Mouse (Mus musculus) liver, adult 2 months (tissue): ENCODE data around the gene Sema6d. TPM values are rescaled to one million over a fixed set of nuclear protein-coding genes. Genes with fewer than 3 reads are reported as not detected.

Experiments used
- DNase-seq: peaks from one replicate; pipeline ENCODE4 v3.0.0-alpha.2; 2011; ENCODE audit warnings: low read depth, low spot score; ENCODE audit errors: extremely low read depth
- H3K27ac ChIP-seq: fragments of 200-500 bp; replicated peaks from 2 replicates; pipeline ENCODE4 v1.5.1; 2012; ENCODE audit warnings: low read depth, mild to moderate bottlenecking, control low read depth, inconsistent platforms, low read length; ENCODE audit not compliant: insufficient read depth
- H3K27me3 ChIP-seq: fragments of 200-500 bp; 2 replicates; pipeline ENCODE4 v1.6.1; 2012; ENCODE audit warnings: mild to moderate bottlenecking, moderate library complexity, low read length, inconsistent platforms; ENCODE audit not compliant: control insufficient read depth, insufficient read depth
- H3K36me3 ChIP-seq: fragments of 200-500 bp; 2 replicates; pipeline ENCODE4 v1.6.1; 2012; ENCODE audit warnings: low read length, inconsistent platforms; ENCODE audit not compliant: control insufficient read depth, insufficient read depth
- H3K4me1 ChIP-seq: fragments of 200-500 bp; 2 replicates; pipeline ENCODE4 v1.6.1; 2011; ENCODE audit warnings: low read length; ENCODE audit not compliant: control insufficient read depth, insufficient read depth
- H3K4me3 ChIP-seq: fragments of 200-500 bp; 2 replicates; pipeline ENCODE4 v1.5.1; 2011; ENCODE audit warnings: low read depth, mild to moderate bottlenecking, control low read depth, low read length, moderate library complexity; ENCODE audit not compliant: insufficient read depth
- H3K79me2 ChIP-seq: fragments of 200-500 bp; 2 replicates; pipeline ENCODE4 v1.6.1; 2012; ENCODE audit warnings: inconsistent platforms, mild to moderate bottlenecking, low read length, moderate library complexity; ENCODE audit not compliant: control insufficient read depth, insufficient read depth
- H3K9ac ChIP-seq: fragments of 200-500 bp; 2 replicates; pipeline ENCODE4 v1.6.1; 2012; ENCODE audit warnings: low read depth, mild to moderate bottlenecking, control low read depth, inconsistent platforms, low read length
- CTCF ChIP-seq: fragments of 200-500 bp; IDR thresholded peaks from 2 replicates; pipeline ENCODE4 v1.5.1; 2011; ENCODE audit warnings: low read depth, low read length, control low read depth
- POLR2A ChIP-seq: fragments of 200-500 bp; IDR thresholded peaks from 2 replicates; pipeline ENCODE4 v1.6.1; 2011; ENCODE audit warnings: low read length, control low read depth; ENCODE audit not compliant: insufficient read depth; ENCODE audit errors: extremely low read depth
- WGBS: fragments of 180-500 bp; shearing (Covaris S2); methylation state at CpG from one replicate; pipeline ENCODE4 v1.1.7; 2018; 5-methylcytosine and 5-hydroxymethylcytosine counted together
- polyA plus RNA-seq: library from polyadenylated mRNA; depleted of rRNA; stranded (reverse); fragments of >200 nt; gene quantifications from 2 replicates; pipeline ENCODE4 v1.2.3, GENCODE M21; 2012
- total RNA-seq: library from RNA; depleted of rRNA; stranded (reverse); fragments of >200 nt; gene quantifications from 2 replicates; pipeline ENCODE4 v1.2.3, GENCODE M21; 2014

Sema6d gene
- total and polyA plus RNA-seq, 2 experiments: 3.9 to 8.5 TPM

GRCm38 (mm10) chr2:124145528-124145927 is 55.8 kb downstream of the Sema6d start:
- Histone ChIP-seq H3K79me2 (no peaks in the 10 kb centered on the region), H3K27me3 (no peaks in the 10 kb centered on the region), H3K27ac (no peak overlapping the region), H3K4me1 (no peaks in the 10 kb centered on the region), H3K9ac (no peak overlapping the region), H3K36me3 (no peaks in the 10 kb centered on the region), H3K4me3 (no peak overlapping the region)
- TF ChIP-seq CTCF (no peak), POLR2A (no peak)
- no peak for DNase-seq
- WGBS: 32% methylated on average over 1 of the region's 1 CpGs

- H3K27ac ChIP-seq: no peak overlapping the region
- no peak overlapping the region for H3K4me3 ChIP-seq
- H3K27me3 ChIP-seq: no peaks in the 10 kb centered on the region
- no peaks in the 10 kb centered on the region for H3K36me3 ChIP-seq
- no peak for DNase-seq
- WGBS: 73% methylated on average over 1 of the region's 1 CpGs
- no peaks in the 10 kb centered on the region for H3K4me1 ChIP-seq
- no peaks in the 10 kb centered on the region for H3K79me2 ChIP-seq
- no peak overlapping the region for H3K9ac ChIP-seq
- TF ChIP-seq CTCF (no peak), POLR2A (no peak)
Measured at GRCm38 (mm10) chr2:124158158-124158557, 68.4 kb downstream of the Sema6d start.

GRCm38 (mm10) chr2:124162001-124162599 is 72.3 kb downstream of the Sema6d start:
- TF ChIP-seq POLR2A (no peak), CTCF (no peak)
- no peaks in the 10 kb centered on the region for H3K36me3 ChIP-seq

GRCm38 (mm10) chr2:124168411-124168810 is 78.6 kb downstream of the Sema6d start:
- TF ChIP-seq POLR2A: no peak
- TF ChIP-seq CTCF: no peak
- 92% methylated on average over 1 of the region's 1 CpGs for WGBS
- no peaks in the 10 kb centered on the region for H3K79me2 ChIP-seq
- H3K9ac ChIP-seq: no peak overlapping the region
- H3K27me3 ChIP-seq: no peaks in the 10 kb centered on the region
- no peak overlapping the region for H3K27ac ChIP-seq
- H3K4me1 ChIP-seq: no peaks in the 10 kb centered on the region; the same call in 1 of the 2 replicates
- H3K4me3 ChIP-seq: no peak overlapping the region
- no peaks in the 10 kb centered on the region for H3K36me3 ChIP-seq
- DNase-seq: no peak

More at GRCm38 (mm10) chr2:124162001-124162599, 72.3 kb downstream of the Sema6d start:
- Histone ChIP-seq H3K4me3 (no peak overlapping the region), H3K4me1 (no peaks in the 10 kb centered on the region), H3K79me2 (no peaks in the 10 kb centered on the region), H3K27ac (no peak overlapping the region), H3K27me3 (no peaks in the 10 kb centered on the region), H3K9ac (no peak overlapping the region)
- 90% methylated on average over 7 of the region's 7 CpGs for WGBS
- DNase-seq: no peak

GRCm38 (mm10) chr2:124171718-124172117 is 81.9 kb downstream of the Sema6d start:
- Histone ChIP-seq H3K36me3 (no peaks in the 10 kb centered on the region), H3K27ac (no peak overlapping the region), H3K4me3 (no peak overlapping the region), H3K4me1 (no peaks in the 10 kb centered on the region; the same call in 1 of the 2 replicates), H3K27me3 (no peaks in the 10 kb centered on the region), H3K9ac (no peak overlapping the region), H3K79me2 (no peaks in the 10 kb centered on the region)
- 79% methylated on average over 3 of the region's 3 CpGs for WGBS
- DNase-seq: no peak
- TF ChIP-seq CTCF: no peak
- no peak for TF ChIP-seq POLR2A

- Histone ChIP-seq H3K9ac (no peak overlapping the region), H3K4me3 (no peak overlapping the region), H3K36me3 (no peaks in the 10 kb centered on the region), H3K27ac (no peak overlapping the region), H3K27me3 (no peaks in the 10 kb centered on the region), H3K4me1 (no peaks in the 10 kb centered on the region), H3K79me2 (no peaks in the 10 kb centered on the region)
- 52% methylated on average over 1 of the region's 1 CpGs for WGBS
- DNase-seq: no peak
- no peak for TF ChIP-seq CTCF
- no peak for TF ChIP-seq POLR2A
Measured at GRCm38 (mm10) chr2:124176265-124176664, 86.5 kb downstream of the Sema6d start.
